Mouse (Mus musculus): ENCODE results near the gene Cep89. TPM values are rescaled to one million over a fixed set of nuclear protein-coding genes. Genes with fewer than 3 reads are reported as not detected.
A peak's percentile ranks its signal among the peaks of the same experiment; 100 is the strongest.

Cep89 gene
- total and polyA plus RNA-seq, 2 experiments, result 3.2 to 5.0 TPM

DNA sequence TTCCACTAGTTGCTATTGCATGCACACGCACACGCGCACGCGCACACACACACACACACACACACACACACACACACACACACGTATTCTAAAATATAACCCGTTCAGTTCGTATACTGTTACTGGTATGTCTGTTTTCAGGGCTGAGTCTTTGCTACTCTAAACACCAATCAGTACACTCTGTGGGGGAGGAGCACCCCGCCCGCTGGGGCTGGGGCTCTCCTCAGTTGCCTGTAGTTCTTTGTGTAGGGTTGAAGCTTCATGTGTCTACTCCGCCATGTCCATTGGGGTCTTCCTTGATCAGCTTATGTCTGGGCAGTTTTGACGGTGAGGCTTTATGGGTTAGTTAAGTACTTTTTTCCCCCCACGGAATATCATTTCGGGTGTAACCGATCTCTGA lies 43.5 kb upstream of the Cep89 start:
- no peak overlapping the region for H3K4me3 ChIP-seq (ENCODE audit: insufficient read depth, low read depth, low read length)
- DNase-seq (ENCODE audit: extremely low read depth, low read depth, low spot score), result no peak
- no peak overlapping the region for H3K9ac ChIP-seq (ENCODE audit: low read depth, low read length)
- H3K27me3 ChIP-seq (ENCODE audit: control insufficient read depth, insufficient read depth, low read length), result no peaks in the 10 kb centered on the region
- H3K27ac ChIP-seq (replicated peaks; ENCODE audit: insufficient read depth, low read depth, low read length), result no peak overlapping the region
- peaks cover 15% of the 10 kb centered on the region for H3K4me1 ChIP-seq (ENCODE audit: control insufficient read depth, insufficient read depth, low read length)
- 97% methylated on average over 15 of the region's 15 CpGs for WGBS
- peaks cover 22% of the 10 kb centered on the region; the same call in 1 of the 2 replicates for H3K79me2 ChIP-seq (ENCODE audit: control insufficient read depth, insufficient read depth, low read length)
- H3K36me3 ChIP-seq (ENCODE audit: control insufficient read depth, insufficient read depth, low read length), result no peaks in the 10 kb centered on the region
- TF ChIP-seq POLR2A (IDR thresholded peaks at IDR 0.05; ENCODE audit: extremely low read depth, insufficient read depth, low read length), result no peak
- no peak for TF ChIP-seq CTCF (IDR thresholded peaks at IDR 0.05; ENCODE audit: low read depth, low read length)

GRCm38 (mm10) chr7:35355303-35355872 lies 41.4 kb upstream of the Cep89 start:
- peaks cover 22% of the 10 kb centered on the region; the same call in 1 of the 2 replicates for H3K79me2 ChIP-seq (ENCODE audit: control insufficient read depth, insufficient read depth, low read length)
- no peak overlapping the region for H3K27ac ChIP-seq (replicated peaks; ENCODE audit: insufficient read depth, low read depth, low read length)

GRCm38 (mm10) chr7:35357621-35358020 lies 39.2 kb upstream of the Cep89 start:
- no peaks in the 10 kb centered on the region for H3K4me1 ChIP-seq (ENCODE audit: control insufficient read depth, insufficient read depth, low read length)
- peaks cover 9% of the 10 kb centered on the region for H3K36me3 ChIP-seq (ENCODE audit: control insufficient read depth, insufficient read depth, low read length)
- no peak for DNase-seq (ENCODE audit: extremely low read depth, low read depth, low spot score)
- peaks cover 15% of the 10 kb centered on the region; the same call in 1 of the 2 replicates for H3K79me2 ChIP-seq (ENCODE audit: control insufficient read depth, insufficient read depth, low read length)
- 90% methylated on average over 12 of the region's 12 CpGs for WGBS
- no peak overlapping the region for H3K27ac ChIP-seq (replicated peaks; ENCODE audit: insufficient read depth, low read depth, low read length)
- no peak for TF ChIP-seq POLR2A (IDR thresholded peaks at IDR 0.05; ENCODE audit: extremely low read depth, insufficient read depth, low read length)
- no peak for TF ChIP-seq CTCF (IDR thresholded peaks at IDR 0.05; ENCODE audit: low read depth, low read length)
- no peak overlapping the region for H3K9ac ChIP-seq (ENCODE audit: low read depth, low read length)
- no peaks in the 10 kb centered on the region for H3K27me3 ChIP-seq (ENCODE audit: control insufficient read depth, insufficient read depth, low read length)
- no peak overlapping the region for H3K4me3 ChIP-seq (ENCODE audit: insufficient read depth, low read depth, low read length)

More at GRCm38 (mm10) chr7:35355303-35355872, 41.4 kb upstream of the Cep89 start:
- no peak overlapping the region for H3K4me3 ChIP-seq (ENCODE audit: insufficient read depth, low read depth, low read length)
- DNase-seq (ENCODE audit: extremely low read depth, low read depth, low spot score), result peak; percentile 67
- no peaks in the 10 kb centered on the region for H3K27me3 ChIP-seq (ENCODE audit: control insufficient read depth, insufficient read depth, low read length)
- TF ChIP-seq POLR2A (IDR thresholded peaks at IDR 0.05; ENCODE audit: extremely low read depth, insufficient read depth, low read length), result no peak
- no peak for TF ChIP-seq CTCF (IDR thresholded peaks at IDR 0.05; ENCODE audit: low read depth, low read length)
- no peaks in the 10 kb centered on the region for H3K36me3 ChIP-seq (ENCODE audit: control insufficient read depth, insufficient read depth, low read length)
- no peak overlapping the region for H3K9ac ChIP-seq (ENCODE audit: low read depth, low read length)
- peaks cover 4% of the 10 kb centered on the region; the same call in 1 of the 2 replicates for H3K4me1 ChIP-seq (ENCODE audit: control insufficient read depth, insufficient read depth, low read length)
- WGBS, result 35% methylated on average over 5 of the region's 5 CpGs

DNA sequence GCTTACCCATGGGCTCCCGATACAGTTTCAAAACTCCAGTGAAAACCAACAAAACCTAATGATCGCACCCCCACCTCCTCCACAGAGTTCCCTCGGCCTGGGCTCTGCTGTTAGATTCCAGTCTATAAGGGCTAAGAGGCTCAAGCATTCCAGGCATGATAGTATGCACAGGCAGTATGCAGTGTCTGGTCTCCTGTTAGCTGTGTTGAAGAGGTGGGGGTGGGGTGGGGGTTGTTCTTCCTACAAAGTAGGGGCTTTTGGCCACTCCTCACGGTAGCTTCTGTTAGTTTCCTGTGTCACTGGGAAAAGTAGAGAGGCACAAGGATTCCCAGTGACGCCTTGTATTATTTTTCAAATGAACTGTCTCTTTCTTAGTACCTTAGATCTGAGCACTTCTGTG lies 34.6 kb upstream of the Cep89 start:
- DNase-seq (ENCODE audit: extremely low read depth, low read depth, low spot score), result no peak
- H3K79me2 ChIP-seq (ENCODE audit: control insufficient read depth, insufficient read depth, low read length), result 0 out of 2 replicates have a peak, but pooled peaks cover under 1% of the 10 kb centered on the region
- no peak overlapping the region for H3K9ac ChIP-seq (ENCODE audit: low read depth, low read length)
- TF ChIP-seq CTCF (IDR thresholded peaks at IDR 0.05; ENCODE audit: low read depth, low read length) (no peak), POLR2A (IDR thresholded peaks at IDR 0.05; ENCODE audit: extremely low read depth, insufficient read depth, low read length) (no peak)
- H3K36me3 ChIP-seq (ENCODE audit: control insufficient read depth, insufficient read depth, low read length), result peaks cover 12% of the 10 kb centered on the region
- no peak overlapping the region for H3K4me3 ChIP-seq (ENCODE audit: insufficient read depth, low read depth, low read length)
- 87% methylated on average over 5 of the region's 5 CpGs for WGBS
- H3K27ac ChIP-seq (replicated peaks; ENCODE audit: insufficient read depth, low read depth, low read length), result no peak overlapping the region
- H3K4me1 ChIP-seq (ENCODE audit: control insufficient read depth, insufficient read depth, low read length), result no peaks in the 10 kb centered on the region
- no peaks in the 10 kb centered on the region for H3K27me3 ChIP-seq (ENCODE audit: control insufficient read depth, insufficient read depth, low read length)

GRCm38 (mm10) chr7:35362868-35363267 lies 34.0 kb upstream of the Cep89 start:
- Histone ChIP-seq H3K9ac (ENCODE audit: low read depth, low read length) (no peak overlapping the region), H3K4me3 (ENCODE audit: insufficient read depth, low read depth, low read length) (no peak overlapping the region), H3K4me1 (ENCODE audit: control insufficient read depth, insufficient read depth, low read length) (no peaks in the 10 kb centered on the region), H3K79me2 (ENCODE audit: control insufficient read depth, insufficient read depth, low read length) (no peaks in the 10 kb centered on the region), H3K27me3 (ENCODE audit: control insufficient read depth, insufficient read depth, low read length) (no peaks in the 10 kb centered on the region), H3K36me3 (ENCODE audit: control insufficient read depth, insufficient read depth, low read length) (peaks cover 12% of the 10 kb centered on the region), H3K27ac (replicated peaks; ENCODE audit: insufficient read depth, low read depth, low read length) (no peak overlapping the region)
- DNase-seq (ENCODE audit: extremely low read depth, low read depth, low spot score), result no peak
- TF ChIP-seq CTCF (IDR thresholded peaks at IDR 0.05; ENCODE audit: low read depth, low read length) (no peak), POLR2A (IDR thresholded peaks at IDR 0.05; ENCODE audit: extremely low read depth, insufficient read depth, low read length) (no peak)
- whole genome bisulfite sequencing, result 76% methylated on average over 5 of the region's 5 CpGs

GRCm38 (mm10) chr7:35365161-35365910 lies 31.5 kb upstream of the Cep89 start:
- DNase-seq (ENCODE audit: extremely low read depth, low read depth, low spot score), result no peak
- H3K4me3 ChIP-seq (ENCODE audit: insufficient read depth, low read depth, low read length), result no peak overlapping the region

More at GRCm38 (mm10) chr7:35365161-35365910, 31.5 kb upstream of the Cep89 start:
- TF ChIP-seq CTCF (IDR thresholded peaks at IDR 0.05; ENCODE audit: low read depth, low read length) (no peak), POLR2A (IDR thresholded peaks at IDR 0.05; ENCODE audit: extremely low read depth, insufficient read depth, low read length) (no peak)
- 87% methylated on average over 12 of the region's 12 CpGs for WGBS
- Histone ChIP-seq H3K36me3 (ENCODE audit: control insufficient read depth, insufficient read depth, low read length) (peaks cover 12% of the 10 kb centered on the region), H3K79me2 (ENCODE audit: control insufficient read depth, insufficient read depth, low read length) (no peaks in the 10 kb centered on the region), H3K27ac (replicated peaks; ENCODE audit: insufficient read depth, low read depth, low read length) (no peak overlapping the region), H3K27me3 (ENCODE audit: control insufficient read depth, insufficient read depth, low read length) (no peaks in the 10 kb centered on the region), H3K9ac (ENCODE audit: low read depth, low read length) (no peak overlapping the region), H3K4me1 (ENCODE audit: control insufficient read depth, insufficient read depth, low read length) (no peaks in the 10 kb centered on the region)
